Mouse (Mus musculus): ENCODE measurements around the gene Tecpr2. TPM values are rescaled to one million over a fixed set of nuclear protein-coding genes. Genes with fewer than 3 reads are reported as not detected.
A peak's percentile ranks its signal among the peaks of the same experiment; 100 is the strongest.

Tecpr2 gene
- total and polyA plus RNA-seq, 3 experiments, result 5.8 to 5.9 TPM; not detected in 1

- Histone ChIP-seq H3K27me3 (ENCODE audit: control insufficient read depth in 1 of 2, insufficient read depth in 2 of 2, low read length in 2 of 2) (no peaks in the 10 kb centered on the region), H3K36me3 (ENCODE audit: control insufficient read depth in 1 of 2, insufficient read depth in 2 of 2, low read length in 2 of 2) (peaks cover 0 to 3% of the 10 kb centered on the region in 2 experiments; a peak in 2 of 4 replicates), H3K27ac (ENCODE audit: control insufficient read depth, low read depth, low read length) (no peak overlapping the region), H3K9me3 (replicated peaks; ENCODE audit: insufficient read depth, low read length) (no peaks in the 10 kb centered on the region), H3K9ac (ENCODE audit: control insufficient read depth, low read depth, low read length, poor library complexity, severe bottlenecking) (no peak overlapping the region), H3K4me1 (ENCODE audit: control insufficient read depth in 1 of 2, insufficient read depth in 2 of 2, low read length in 2 of 2) (peaks cover 0 to 16% of the 10 kb centered on the region in 2 experiments; a peak in 3 of 4 replicates), H3K79me2 (ENCODE audit: control insufficient read depth, insufficient read depth, low read length, poor library complexity) (no peaks in the 10 kb centered on the region), H3K4me3 (ENCODE audit: control insufficient read depth in 1 of 2, insufficient read depth in 1 of 2, low read depth in 2 of 2, low read length in 2 of 2) (no peak overlapping the region)
- no peak for DNase-seq (ENCODE audit: low read depth, low spot score)
- TF ChIP-seq NRF1 (IDR thresholded peaks at IDR 0.05; ENCODE audit: insufficient read depth, low read depth, low read length, poor library complexity, severe bottlenecking) (no peak), CTCF (IDR thresholded peaks at IDR 0.05 in 2 of 3, conservative IDR thresholded peaks at IDR 0.05 in 1 of 3; ENCODE audit: control insufficient read depth in 1 of 3, insufficient read depth in 1 of 3, low read depth in 2 of 3, low read length in 3 of 3, poor library complexity in 1 of 3, severe bottlenecking in 1 of 3) (no peak), ELF1 (IDR thresholded peaks at IDR 0.05; ENCODE audit: low read depth, low read length) (no peak), TCF12 (IDR thresholded peaks at IDR 0.05; ENCODE audit: low read depth, low read length) (no peak), ZKSCAN1 (IDR thresholded peaks at IDR 0.05; ENCODE audit: low read depth, low read length) (no peak), E2F4 (IDR thresholded peaks at IDR 0.05; ENCODE audit: borderline replicate concordance, low read depth, low read length) (no peak), MYC (IDR thresholded peaks at IDR 0.05; ENCODE audit: low read depth, low read length) (no peak), MEF2A (IDR thresholded peaks at IDR 0.05; ENCODE audit: extremely low read depth, insufficient replicate concordance, low read depth, low read length, poor library complexity, severe bottlenecking) (no peak), SIN3A (IDR thresholded peaks at IDR 0.05; ENCODE audit: low read length) (no peak)
Observed at GRCm38 (mm10) chr12:111000956-111001355, 111.9 kb downstream of the Tecpr2 start.

DNA sequence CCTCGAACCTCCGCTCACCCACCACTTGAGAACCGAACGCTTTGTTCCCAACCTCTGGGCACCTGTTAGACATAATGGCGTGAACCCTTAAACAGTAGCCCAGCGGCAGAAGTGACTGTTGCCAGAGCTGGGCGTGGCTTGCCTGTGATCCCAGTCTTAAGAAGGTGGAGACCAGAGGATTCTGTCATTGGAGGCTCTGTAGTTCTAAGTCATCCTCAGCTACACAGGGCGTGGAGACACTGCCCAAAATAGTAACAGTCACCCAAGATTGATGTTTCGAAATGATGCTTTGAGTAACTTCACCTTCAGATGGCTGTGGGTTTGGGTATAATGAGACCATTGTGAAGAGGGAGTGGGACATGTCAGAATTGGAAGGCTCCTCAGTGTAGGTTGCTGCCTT is 115.1 kb downstream of the Tecpr2 start:
- Histone ChIP-seq H3K27ac (ENCODE audit: control insufficient read depth, low read depth, low read length) (no peak overlapping the region), H3K9me3 (replicated peaks; ENCODE audit: insufficient read depth, low read length) (no peaks in the 10 kb centered on the region), H3K79me2 (ENCODE audit: control insufficient read depth, insufficient read depth, low read length, poor library complexity) (no peaks in the 10 kb centered on the region), H3K4me1 (ENCODE audit: control insufficient read depth in 1 of 2, insufficient read depth in 2 of 2, low read length in 2 of 2) (peaks cover 13 to 37% of the 10 kb centered on the region in 2 experiments), H3K9ac (ENCODE audit: control insufficient read depth, low read depth, low read length, poor library complexity, severe bottlenecking) (no peak overlapping the region), H3K36me3 (ENCODE audit: control insufficient read depth in 1 of 2, insufficient read depth in 2 of 2, low read length in 2 of 2) (peaks cover 0 to 22% of the 10 kb centered on the region in 2 experiments; a peak in 2 of 4 replicates), H3K27me3 (ENCODE audit: control insufficient read depth in 1 of 2, insufficient read depth in 2 of 2, low read length in 2 of 2) (no peaks in the 10 kb centered on the region), H3K4me3 (ENCODE audit: control insufficient read depth in 1 of 2, insufficient read depth in 1 of 2, low read depth in 2 of 2, low read length in 2 of 2) (no peak overlapping the region)
- peak; percentile 58 for DNase-seq (ENCODE audit: low read depth, low spot score)
- TF ChIP-seq USF2 (IDR thresholded peaks at IDR 0.05; ENCODE audit: borderline replicate concordance in 1 of 2, insufficient read depth in 1 of 2, low read depth in 1 of 2, low read length in 2 of 2) (no peak), MYC (IDR thresholded peaks at IDR 0.05; ENCODE audit: low read depth, low read length) (no peak), CHD1 (IDR thresholded peaks at IDR 0.05; ENCODE audit: low read depth, low read length) (no peak), TBP (IDR thresholded peaks at IDR 0.05; ENCODE audit: low read depth, low read length) (no peak)

GRCm38 (mm10) chr12:111005803-111006202 is 116.7 kb downstream of the Tecpr2 start:
- no peaks in the 10 kb centered on the region for H3K79me2 ChIP-seq (ENCODE audit: control insufficient read depth, insufficient read depth, low read length, poor library complexity)
- no peak for DNase-seq (ENCODE audit: low read depth, low spot score)
- peaks cover 23 to 47% of the 10 kb centered on the region in 2 experiments for H3K4me1 ChIP-seq (ENCODE audit: control insufficient read depth in 1 of 2, insufficient read depth in 2 of 2, low read length in 2 of 2)
- no peak overlapping the region for H3K27ac ChIP-seq (ENCODE audit: control insufficient read depth, low read depth, low read length)
- no peak for TF ChIP-seq TCF12 (IDR thresholded peaks at IDR 0.05; ENCODE audit: low read depth, low read length)
- TF ChIP-seq TBP (IDR thresholded peaks at IDR 0.05; ENCODE audit: low read depth, low read length), result no peak
- TF ChIP-seq JUND (IDR thresholded peaks at IDR 0.05; ENCODE audit: low read depth, low read length), result no peak
- TF ChIP-seq SIN3A (IDR thresholded peaks at IDR 0.05; ENCODE audit: low read length), result no peak
- no peak for TF ChIP-seq POLR2A (IDR thresholded peaks at IDR 0.05; ENCODE audit: control insufficient read depth in 1 of 2, insufficient read depth in 1 of 2, low read depth in 1 of 2, low read length in 2 of 2, poor library complexity in 1 of 2)
- no peak for TF ChIP-seq ELF1 (IDR thresholded peaks at IDR 0.05; ENCODE audit: low read depth, low read length)
- TF ChIP-seq RCOR1 (IDR thresholded peaks at IDR 0.05; ENCODE audit: low read depth, low read length), result no peak
- no peak for TF ChIP-seq USF2 (IDR thresholded peaks at IDR 0.05; ENCODE audit: borderline replicate concordance in 1 of 2, insufficient read depth in 1 of 2, low read depth in 1 of 2, low read length in 2 of 2)
- no peak for TF ChIP-seq CHD1 (IDR thresholded peaks at IDR 0.05; ENCODE audit: low read depth, low read length)
- TF ChIP-seq POLR2AphosphoS2 (IDR thresholded peaks at IDR 0.05; ENCODE audit: low read length), result no peak
- TF ChIP-seq CHD2 (IDR thresholded peaks at IDR 0.05; ENCODE audit: low read length), result no peak
- no peak for TF ChIP-seq MAX (IDR thresholded peaks at IDR 0.05; ENCODE audit: low read length)
- no peak for TF ChIP-seq NELFE (IDR thresholded peaks at IDR 0.05; ENCODE audit: low read depth, low read length)
- no peak for TF ChIP-seq UBTF (IDR thresholded peaks at IDR 0.05; ENCODE audit: borderline replicate concordance, insufficient read depth, low read depth, low read length)
- no peak for TF ChIP-seq ZNF384 (IDR thresholded peaks at IDR 0.05; ENCODE audit: low read depth, low read length)
- no peak for TF ChIP-seq MYB (IDR thresholded peaks at IDR 0.05; ENCODE audit: low read depth, low read length)
- no peak for TF ChIP-seq ETS1 (IDR thresholded peaks at IDR 0.05; ENCODE audit: low read depth, low read length)
- no peaks in the 10 kb centered on the region for H3K9me3 ChIP-seq (replicated peaks; ENCODE audit: insufficient read depth, low read length)
- H3K36me3 ChIP-seq (ENCODE audit: control insufficient read depth in 1 of 2, insufficient read depth in 2 of 2, low read length in 2 of 2), result peaks cover 0 to 31% of the 10 kb centered on the region in 2 experiments; a peak in 2 of 4 replicates
- H3K27me3 ChIP-seq (ENCODE audit: control insufficient read depth in 1 of 2, insufficient read depth in 2 of 2, low read length in 2 of 2), result no peaks in the 10 kb centered on the region
- no peak overlapping the region for H3K9ac ChIP-seq (ENCODE audit: control insufficient read depth, low read depth, low read length, poor library complexity, severe bottlenecking)
- H3K4me3 ChIP-seq (ENCODE audit: control insufficient read depth in 1 of 2, insufficient read depth in 1 of 2, low read depth in 2 of 2, low read length in 2 of 2), result no peak overlapping the region

Data from MEL (cell line).